In genomic region chr2:61642452-61643368, GRCm38 (mm10) we compare ENCODE assay signal across 9 mouse cellular contexts.
DNase-seq lines count a peak whose midpoint lies in the region; ATAC-seq and TF ChIP-seq lines count a peak whose summit lies in the region.
"Had no signal": no experiment of that assay in that cellular context is flagged by ENCODE, and none has a peak within 500 bp of the region (broad histone marks: within the 10 kb centered on the region; RNA-seq: fewer than 3 reads in every experiment).

No protein-coding gene starts in this region.

- H3K9ac ChIP-seq in hindbrain, embryonic 15.5 days: no peak overlapping the region
- H3K9ac ChIP-seq in midbrain, postnatal 0 days (replicated peaks; ENCODE audit: low read length, poor library complexity, severe bottlenecking): no peak overlapping the region

- H3K9me3 ChIP-seq in hindbrain, embryonic 15.5 days: no peaks in the 10 kb centered on the region
- no peaks in the 10 kb centered on the region for H3K9me3 ChIP-seq in midbrain, postnatal 0 days (ENCODE audit: low read length)

- no peak overlapping the region for H3K4me3 ChIP-seq in hindbrain, embryonic 15.5 days
- H3K4me3 ChIP-seq in midbrain, postnatal 0 days (ENCODE audit: low read depth, low read length): no peak overlapping the region
- H3K4me3 ChIP-seq: myocyte had no signal

- peak; percentile 20 to 23 for DNase-seq in urinary bladder, postnatal 36 days (ENCODE audit: low spot score in 2 of 2)
- no peak for DNase-seq in urinary bladder, adult 2 months (ENCODE audit: low spot score)
- peak; percentile 22 for DNase-seq in c-Kit-positive CD71-negative TER-119-negative erythroid progenitor cells, embryonic 14.5 days (ENCODE audit: low read depth)
- DNase-seq in fibroblast of lung, adult 2 months (ENCODE audit: low read depth): peak; percentile 27
- peak; percentile 23 to 51 for DNase-seq in left cerebral cortex, postnatal 36 days (ENCODE audit: low spot score in 2 of 2)
- DNase-seq in midbrain, postnatal 0 days (ENCODE audit: low spot score): peak; percentile 76
- peak; percentile 58 for DNase-seq in thymus, postnatal 4 days

- no peak overlapping the region for H3K4me2 ChIP-seq in hindbrain, embryonic 15.5 days
- H3K4me2 ChIP-seq in midbrain, postnatal 0 days (ENCODE audit: low read depth, low read length, poor library complexity, severe bottlenecking): no peak overlapping the region

- TF ChIP-seq CTCF in midbrain, postnatal 0 days (IDR thresholded peaks at IDR 0.05): peak; percentile 90

- H3K27me3 ChIP-seq in hindbrain, embryonic 15.5 days: no peaks in the 10 kb centered on the region
- no peaks in the 10 kb centered on the region for H3K27me3 ChIP-seq in midbrain, postnatal 0 days (ENCODE audit: insufficient read depth, low read length)

- no peaks in the 10 kb centered on the region for H3K4me1 ChIP-seq in hindbrain, embryonic 15.5 days (replicated peaks)
- H3K4me1 ChIP-seq in midbrain, postnatal 0 days (ENCODE audit: insufficient read depth, low read length): no peaks in the 10 kb centered on the region

- ATAC-seq in hindbrain, embryonic 15.5 days (ENCODE audit: low FRiP score, low read depth): peak; percentile 79; the same call in 1 of the 2 replicates
- ATAC-seq in midbrain, postnatal 0 days (ENCODE audit: low FRiP score): peak; percentile 65; the same call in 1 of the 2 replicates

- intact Hi-C loops in left cerebral cortex, postnatal 36 days (cut with DNase I): loop anchor here (5.0 kb wide), 2 partner anchors 325 to 985 kb away; no protein-coding TSS in a partner anchor

- no peaks in the 10 kb centered on the region for H3K36me3 ChIP-seq in hindbrain, embryonic 15.5 days
- H3K36me3 ChIP-seq in midbrain, postnatal 0 days (ENCODE audit: insufficient read depth, low read length): 0 out of 2 replicates have a peak, but pooled peaks cover 2% of the 10 kb centered on the region

- no peak overlapping the region for H3K27ac ChIP-seq in hindbrain, embryonic 15.5 days (replicated peaks)
- no peak overlapping the region for H3K27ac ChIP-seq in midbrain, postnatal 0 days (ENCODE audit: low read depth, low read length)

- 49% methylated on average over 6 of the region's 6 CpGs for WGBS in hindbrain, embryonic 15.5 days
- WGBS in midbrain, postnatal 0 days: 53% methylated on average over 6 of the region's 6 CpGs
